Mouse (Mus musculus) brain, adult 2 months (tissue): ENCODE results near the gene Sgms1.
"Not testable (repeated sequence)": the region's sequence is repeated elsewhere in the genome, so short reads cannot be mapped to it uniquely, and the experiment has no call there.

Experiments
- DNase-seq: peaks from one replicate; pipeline ENCODE4 v3.0.0; 2011; ENCODE audit warnings: low read depth, low spot score

Gene Sgms1

GRCm38 (mm10) chr19:32102976-32103300, 286.6 kb downstream of the Sgms1 start:
- peak; percentile 83 for DNase-seq

GRCm38 (mm10) chr19:32102294-32102975, 287.1 kb downstream of the Sgms1 start:
- DNase-seq, result peak; percentile 37

DNA sequence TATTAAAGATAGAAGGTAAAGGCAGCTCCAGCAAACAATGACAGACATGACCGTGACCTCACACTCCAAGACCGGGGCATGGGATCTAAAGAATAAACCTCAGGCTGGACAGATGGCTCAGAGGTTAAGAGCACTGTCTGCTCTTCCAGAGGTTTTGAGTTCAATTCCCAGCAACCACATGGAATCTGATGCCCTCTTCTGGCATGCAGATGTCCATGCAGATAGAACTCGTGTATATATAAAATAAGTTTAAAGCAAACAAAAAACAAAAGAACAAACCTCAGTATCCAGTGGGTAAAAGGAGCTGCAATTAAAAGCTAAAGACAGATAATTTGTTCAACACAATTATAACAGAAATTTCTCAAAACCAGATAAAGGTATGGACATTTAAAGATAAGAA, 290.9 kb downstream of the Sgms1 start:
- DNase-seq, result no peak

DNA sequence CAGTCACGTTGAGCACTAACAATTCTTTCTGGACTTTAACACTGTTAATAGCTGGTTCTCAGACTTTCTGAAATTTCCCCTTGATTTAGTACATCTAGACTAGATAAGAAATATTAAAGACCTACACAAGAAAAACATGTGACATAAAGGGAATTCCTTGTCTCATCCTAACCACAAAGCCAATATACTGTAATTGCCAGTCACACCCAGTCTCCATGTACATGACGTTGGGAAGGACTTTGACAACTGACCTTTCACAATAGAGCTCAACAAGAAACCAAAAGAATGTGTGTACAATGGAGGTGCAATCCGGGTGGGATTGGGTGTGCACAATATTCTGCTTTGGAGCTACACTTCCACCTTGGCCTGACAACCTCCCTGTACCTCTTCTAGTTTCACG, 297.2 kb downstream of the Sgms1 start:
- DNase-seq, result no peak

GRCm38 (mm10) chr19:32090804-32091203, 298.7 kb downstream of the Sgms1 start:
- no peak for DNase-seq

- DNase-seq, result no peak
Measured at GRCm38 (mm10) chr19:32088570-32088969, 300.9 kb downstream of the Sgms1 start.

GRCm38 (mm10) chr19:32087736-32088470, 301.6 kb downstream of the Sgms1 start:
- no peak for DNase-seq

- DNase-seq, result not testable (repeated sequence)
Measured at GRCm38 (mm10) chr19:32084813-32085212, 304.7 kb downstream of the Sgms1 start.
